Mouse (Mus musculus): ENCODE measurements at regions not wholly inside any gene's neighbourhood (a gene's known extent, or its start where the extent isn't known, plus 50 kb on each side); places are given as distances from the start of the nearest gene placed in this dataset.

DNA sequence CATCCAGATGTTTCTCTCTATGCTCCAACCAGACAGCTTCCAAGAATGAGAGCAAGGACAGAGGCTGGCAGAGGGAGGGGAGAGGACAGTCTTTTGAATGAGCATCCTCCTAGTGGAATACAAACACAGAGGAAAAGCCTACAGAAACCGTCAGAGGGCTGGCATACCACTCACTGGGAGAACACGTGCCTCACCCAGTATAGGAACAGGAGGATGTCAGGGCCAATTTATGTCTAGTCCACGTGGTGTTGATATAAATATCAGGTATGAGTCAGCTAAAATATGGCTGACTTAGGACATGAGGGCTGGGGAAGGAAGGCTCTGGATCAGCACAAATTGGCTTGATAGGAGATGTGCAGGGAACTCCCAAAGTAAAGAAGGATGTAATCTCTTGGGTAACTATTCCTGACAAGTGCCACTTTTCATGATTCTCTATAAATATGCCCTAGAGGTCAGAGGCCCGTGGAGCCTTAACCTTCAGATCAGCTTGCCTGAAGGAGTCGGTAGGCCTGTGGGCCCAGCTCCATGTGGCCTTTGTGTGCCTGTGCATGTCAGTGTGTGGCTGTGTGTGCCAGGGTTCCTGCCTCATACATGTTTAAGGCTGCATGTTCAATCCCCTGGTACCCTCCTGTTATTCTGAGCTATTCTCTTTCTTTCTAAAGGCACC lies 531.9 kb upstream of the Gm19410 start:
- Histone ChIP-seq H3K4me3 (ENCODE audit: control insufficient read depth in 1 of 2, insufficient read depth in 1 of 2, low read depth in 2 of 2, low read length in 2 of 2) (no peak overlapping the region), H3K9me3 (replicated peaks; ENCODE audit: insufficient read depth, low read length) (no peaks in the 10 kb centered on the region), H3K27ac (ENCODE audit: control insufficient read depth, low read depth, low read length) (no peak overlapping the region), H3K79me2 (ENCODE audit: control insufficient read depth, insufficient read depth, low read length, poor library complexity) (no peaks in the 10 kb centered on the region), H3K36me3 (ENCODE audit: control insufficient read depth in 1 of 2, insufficient read depth in 2 of 2, low read length in 2 of 2) (no peaks in the 10 kb centered on the region), H3K27me3 (ENCODE audit: control insufficient read depth in 1 of 2, insufficient read depth in 2 of 2, low read length in 2 of 2) (no peaks in the 10 kb centered on the region), H3K9ac (ENCODE audit: control insufficient read depth, low read depth, low read length, poor library complexity, severe bottlenecking) (no peak overlapping the region), H3K4me1 (ENCODE audit: control insufficient read depth in 1 of 2, insufficient read depth in 2 of 2, low read length in 2 of 2) (no peaks in the 10 kb centered on the region)
- no peak for DNase-seq (ENCODE audit: low read depth, low spot score)
- TF ChIP-seq JUND (IDR thresholded peaks at IDR 0.05; ENCODE audit: low read depth, low read length) (no peak), CHD1 (IDR thresholded peaks at IDR 0.05; ENCODE audit: low read depth, low read length) (no peak), TBP (IDR thresholded peaks at IDR 0.05; ENCODE audit: low read depth, low read length) (no peak), NELFE (IDR thresholded peaks at IDR 0.05; ENCODE audit: low read depth, low read length) (no peak), MEF2A (IDR thresholded peaks at IDR 0.05; ENCODE audit: extremely low read depth, insufficient replicate concordance, low read depth, low read length, poor library complexity, severe bottlenecking) (no peak), ZC3H11A (IDR thresholded peaks at IDR 0.05; ENCODE audit: low read depth, low read length) (no peak), SMC3 (IDR thresholded peaks at IDR 0.05; ENCODE audit: low read depth, low read length) (no peak), MYB (IDR thresholded peaks at IDR 0.05; ENCODE audit: low read depth, low read length) (no peak), ELF1 (IDR thresholded peaks at IDR 0.05; ENCODE audit: low read depth, low read length) (no peak), GATA1 (IDR thresholded peaks at IDR 0.05; ENCODE audit: low read depth, low read length) (no peak), ZKSCAN1 (IDR thresholded peaks at IDR 0.05; ENCODE audit: low read depth, low read length) (no peak), POLR2A (IDR thresholded peaks at IDR 0.05; ENCODE audit: control insufficient read depth in 1 of 2, insufficient read depth in 1 of 2, low read depth in 1 of 2, low read length in 2 of 2, poor library complexity in 1 of 2) (no peak), POLR2AphosphoS5 (IDR thresholded peaks at IDR 0.05; ENCODE audit: borderline replicate concordance, low read depth, low read length) (no peak), ZMIZ1 (IDR thresholded peaks at IDR 0.05; ENCODE audit: low read depth, low read length) (no peak), CTCF (IDR thresholded peaks at IDR 0.05 in 2 of 3, conservative IDR thresholded peaks at IDR 0.05 in 1 of 3; ENCODE audit: control insufficient read depth in 1 of 3, insufficient read depth in 1 of 3, low read depth in 2 of 3, low read length in 3 of 3, poor library complexity in 1 of 3, severe bottlenecking in 1 of 3) (no peak), RAD21 (IDR thresholded peaks at IDR 0.05; ENCODE audit: low read depth, low read length) (no peak), HCFC1 (IDR thresholded peaks at IDR 0.05; ENCODE audit: low read depth, low read length) (no peak)

DNA sequence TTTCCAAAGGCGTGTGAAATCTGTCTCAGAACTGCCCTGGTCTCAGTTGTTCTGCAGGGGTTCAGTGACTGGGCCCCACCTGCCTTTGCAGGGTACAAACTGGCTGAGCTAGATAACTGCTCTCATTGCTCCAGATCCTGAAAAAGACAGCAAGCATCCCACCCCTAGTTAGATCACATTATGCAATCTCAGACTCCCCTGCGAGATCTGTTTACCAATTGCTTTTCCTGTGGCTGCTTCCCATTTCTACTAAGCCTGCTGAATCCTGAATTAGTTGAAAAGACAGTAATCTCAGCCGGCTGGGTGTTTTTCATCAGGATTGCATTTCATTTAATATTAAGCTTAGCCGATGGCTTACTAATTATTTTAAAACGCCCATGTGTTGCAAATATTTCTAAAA lies 531.2 kb upstream of the Gm19410 start:
- no peak overlapping the region for H3K4me3 ChIP-seq (ENCODE audit: control insufficient read depth in 1 of 2, insufficient read depth in 1 of 2, low read depth in 2 of 2, low read length in 2 of 2)
- no peak overlapping the region for H3K9ac ChIP-seq (ENCODE audit: control insufficient read depth, low read depth, low read length, poor library complexity, severe bottlenecking)
- H3K27me3 ChIP-seq (ENCODE audit: control insufficient read depth in 1 of 2, insufficient read depth in 2 of 2, low read length in 2 of 2), result no peaks in the 10 kb centered on the region
- H3K27ac ChIP-seq (ENCODE audit: control insufficient read depth, low read depth, low read length), result no peak overlapping the region
- no peak for TF ChIP-seq CTCF (IDR thresholded peaks at IDR 0.05 in 2 of 3, conservative IDR thresholded peaks at IDR 0.05 in 1 of 3; ENCODE audit: control insufficient read depth in 1 of 3, insufficient read depth in 1 of 3, low read depth in 2 of 3, low read length in 3 of 3, poor library complexity in 1 of 3, severe bottlenecking in 1 of 3)
- TF ChIP-seq MXI1 (IDR thresholded peaks at IDR 0.05; ENCODE audit: low read depth, low read length), result no peak
- TF ChIP-seq POLR2AphosphoS5 (IDR thresholded peaks at IDR 0.05; ENCODE audit: borderline replicate concordance, low read depth, low read length), result no peak
- TF ChIP-seq SIN3A (IDR thresholded peaks at IDR 0.05; ENCODE audit: low read length), result no peak
- no peak for TF ChIP-seq CHD1 (IDR thresholded peaks at IDR 0.05; ENCODE audit: low read depth, low read length)
- no peak for TF ChIP-seq TBP (IDR thresholded peaks at IDR 0.05; ENCODE audit: low read depth, low read length)
- no peaks in the 10 kb centered on the region for H3K79me2 ChIP-seq (ENCODE audit: control insufficient read depth, insufficient read depth, low read length, poor library complexity)
- DNase-seq (ENCODE audit: low read depth, low spot score), result no peak
- H3K9me3 ChIP-seq (replicated peaks; ENCODE audit: insufficient read depth, low read length), result no peaks in the 10 kb centered on the region
- no peaks in the 10 kb centered on the region for H3K4me1 ChIP-seq (ENCODE audit: control insufficient read depth in 1 of 2, insufficient read depth in 2 of 2, low read length in 2 of 2)
- H3K36me3 ChIP-seq (ENCODE audit: control insufficient read depth in 1 of 2, insufficient read depth in 2 of 2, low read length in 2 of 2), result no peaks in the 10 kb centered on the region
